25 mouse cellular contexts compared by ENCODE assay signal in genomic region chr7:133729351-133729750, GRCm38 (mm10). TPM values are rescaled to one million over a fixed set of nuclear protein-coding genes. Genes with fewer than 3 reads are reported as not detected.
DNase-seq lines count a peak whose midpoint lies in the region; ATAC-seq and TF ChIP-seq lines count a peak whose summit lies in the region.
"Had no signal": no experiment of that assay in that cellular context is flagged by ENCODE, and none has a peak within 500 bp of the region (broad histone marks: within the 10 kb centered on the region; RNA-seq: fewer than 3 reads in every experiment).

No protein-coding gene starts in this region.

- H3K9ac ChIP-seq in forebrain, postnatal 0 days, result no peak overlapping the region
- no peak overlapping the region for H3K9ac ChIP-seq in forebrain, embryonic 11.5 days (ENCODE audit: low read length)
- no peak overlapping the region for H3K9ac ChIP-seq in lung, postnatal 0 days (replicated peaks; ENCODE audit: low read depth)
- H3K9ac ChIP-seq: embryonic facial prominence, embryonic 13.5 days; stomach, embryonic 15.5 days had no signal

- no peak for TF ChIP-seq EP300 in lung, postnatal 0 days (IDR thresholded peaks at IDR 0.05)

- H3K27me3 ChIP-seq in forebrain, postnatal 0 days (ENCODE audit: insufficient read depth, low read length), result no peaks in the 10 kb centered on the region
- H3K27me3 ChIP-seq in forebrain, embryonic 11.5 days (ENCODE audit: control insufficient read depth, insufficient read depth, low read length), result no peaks in the 10 kb centered on the region
- no peaks in the 10 kb centered on the region for H3K27me3 ChIP-seq in lung, postnatal 0 days (replicated peaks; ENCODE audit: insufficient read depth, low read length)
- H3K27me3 ChIP-seq: embryonic facial prominence, embryonic 13.5 days; stomach, embryonic 15.5 days had no signal

- no peaks in the 10 kb centered on the region for H3K9me3 ChIP-seq in forebrain, postnatal 0 days (ENCODE audit: low read length)
- no peaks in the 10 kb centered on the region for H3K9me3 ChIP-seq in forebrain, embryonic 11.5 days (ENCODE audit: control insufficient read depth, low read length)
- H3K9me3 ChIP-seq in lung, postnatal 0 days (ENCODE audit: low read length), result no peaks in the 10 kb centered on the region
- H3K9me3 ChIP-seq: embryonic facial prominence, embryonic 13.5 days; stomach, embryonic 15.5 days had no signal

- TF ChIP-seq CTCF in forebrain, postnatal 0 days (IDR thresholded peaks at IDR 0.05; ENCODE audit: low read depth), result no peak
- TF ChIP-seq CTCF in layer of hippocampus, adult 2 months (conservative IDR thresholded peaks at IDR 0.05), result no peak
- no peak for TF ChIP-seq CTCF in lung, postnatal 0 days (IDR thresholded peaks at IDR 0.05)

- ATAC-seq in forebrain, postnatal 0 days, result peak; percentile 50
- no peak for ATAC-seq in forebrain, embryonic 11.5 days (replicated peaks; ENCODE audit: low FRiP score)
- ATAC-seq in lung, postnatal 0 days, result no peak
- ATAC-seq: midbrain, embryonic 16.5 days had no signal

- WGBS in forebrain, postnatal 0 days, result 64% methylated on average over 5 of the region's 5 CpGs
- 80% methylated on average over 5 of the region's 5 CpGs for WGBS in forebrain, embryonic 11.5 days
- WGBS in lung, postnatal 0 days, result 83% methylated on average over 5 of the region's 5 CpGs

- peak; percentile 31 for DNase-seq in forebrain, postnatal 0 days
- no peak for DNase-seq in forebrain, embryonic 11.5 days (ENCODE audit: low spot score)
- DNase-seq in layer of hippocampus, adult 2 months (ENCODE audit: low spot score in 2 of 2), result peak in 1 of 2 experiments; percentile 37
- DNase-seq in layer of hippocampus, adult 9-10 months (ENCODE audit: low spot score), result no peak
- peak; percentile 34 for DNase-seq in cerebellum, adult 8-10 months
- DNase-seq in lung, postnatal 0 days (ENCODE audit: low spot score), result no peak
- no peak for DNase-seq in gastrocnemius, postnatal 25 days
- DNase-seq: adrenal gland, postnatal 25 days; B cell, adult 2 months; gastrocnemius, postnatal 10 days; kidney, adult 11 months; lung, adult 18-20 months; lung, postnatal 36 days; right cerebral cortex, postnatal 25 days; thymus, adult 18-20 months; thymus, postnatal 4 days had no signal

- H3K27ac ChIP-seq in forebrain, postnatal 0 days (ENCODE audit: low read depth, low read length), result no peak overlapping the region
- no peak overlapping the region for H3K27ac ChIP-seq in forebrain, embryonic 11.5 days (ENCODE audit: low read depth, low read length)
- H3K27ac ChIP-seq in layer of hippocampus, adult 2 months, result peak overlapping the region; percentile 48
- no peak overlapping the region for H3K27ac ChIP-seq in lung, postnatal 0 days (ENCODE audit: low read length)
- H3K27ac ChIP-seq: embryonic facial prominence, embryonic 13.5 days; kidney, postnatal 0 days; stomach, embryonic 15.5 days had no signal

- peaks cover 17% of the 10 kb centered on the region for H3K36me3 ChIP-seq in forebrain, postnatal 0 days (ENCODE audit: insufficient read depth)
- H3K36me3 ChIP-seq in forebrain, embryonic 11.5 days (ENCODE audit: control insufficient read depth, insufficient read depth, low read length), result peaks cover 2% of the 10 kb centered on the region; the same call in 1 of the 2 replicates
- H3K36me3 ChIP-seq in lung, postnatal 0 days (ENCODE audit: insufficient read depth, low read length), result peaks cover 3% of the 10 kb centered on the region; the same call in 1 of the 2 replicates

- no peaks in the 10 kb centered on the region for H3K4me1 ChIP-seq in forebrain, postnatal 0 days (ENCODE audit: insufficient read depth)
- H3K4me1 ChIP-seq in forebrain, embryonic 11.5 days (replicated peaks; ENCODE audit: control insufficient read depth, insufficient read depth, low read length), result no peaks in the 10 kb centered on the region
- H3K4me1 ChIP-seq in lung, postnatal 0 days (ENCODE audit: insufficient read depth, low read depth, low read length), result no peaks in the 10 kb centered on the region
- H3K4me1 ChIP-seq: embryonic facial prominence, embryonic 13.5 days; stomach, embryonic 15.5 days had no signal

- H3K4me3 ChIP-seq in forebrain, postnatal 0 days (ENCODE audit: low read depth, low read length), result no peak overlapping the region
- no peak overlapping the region for H3K4me3 ChIP-seq in forebrain, embryonic 11.5 days (ENCODE audit: low read depth, low read length)
- H3K4me3 ChIP-seq in layer of hippocampus, adult 2 months, result no peak overlapping the region
- H3K4me3 ChIP-seq in lung, postnatal 0 days (ENCODE audit: low read depth, low read length), result no peak overlapping the region
- H3K4me3 ChIP-seq: embryonic facial prominence, embryonic 13.5 days; stomach, embryonic 15.5 days had no signal

- no peak overlapping the region for H3K4me2 ChIP-seq in forebrain, postnatal 0 days (ENCODE audit: low read depth)
- H3K4me2 ChIP-seq in forebrain, embryonic 11.5 days (ENCODE audit: low read depth, low read length, severe bottlenecking), result no peak overlapping the region
- no peak overlapping the region for H3K4me2 ChIP-seq in lung, postnatal 0 days (replicated peaks; ENCODE audit: low read depth, low read length)
- H3K4me2 ChIP-seq: embryonic facial prominence, embryonic 13.5 days; liver, embryonic 11.5 days; stomach, embryonic 15.5 days had no signal

RNA-seq across cellular contexts. Expression of gene Uros, which starts 19.5 kb away (rescaled TPM):
- 35.7 and 38.2 TPM in 2 replicates for total RNA-seq in forebrain, postnatal 0 days (2014; rRNA removed)
- 38.7 and 42.0 TPM in 2 replicates for polyA plus RNA-seq in forebrain, postnatal 0 days (2015; fragmentation: Nextera tagmentation; extraction: Ambion mirVana)
- 37.6 and 39.0 TPM in 2 replicates for polyA plus RNA-seq in forebrain, embryonic 11.5 days (2014; fragmentation: Nextera tagmentation; extraction: Ambion mirVana)
- total RNA-seq in layer of hippocampus, adult 2 months (2021), result 10 to 100 TPM; 17.7 to 21.3 TPM
- 12.9 and 18.3 TPM in 2 replicates for polyA plus RNA-seq in lung, postnatal 0 days (2015; fragmentation: Nextera tagmentation; extraction: Ambion mirVana)
- 10 to 100 TPM; 13.9 to 14.3 TPM for total RNA-seq in gastrocnemius, postnatal 25 days (2021)

RNA-seq across cellular contexts. Expression of gene Bccip, which starts 20.2 kb away (rescaled TPM):
- total RNA-seq in forebrain, postnatal 0 days (2014; rRNA removed), result 31.8 and 40.7 TPM in 2 replicates
- 100.0 and 102 TPM in 2 replicates for polyA plus RNA-seq in forebrain, postnatal 0 days (2015; fragmentation: Nextera tagmentation; extraction: Ambion mirVana)
- polyA plus RNA-seq in forebrain, embryonic 11.5 days (2014; fragmentation: Nextera tagmentation; extraction: Ambion mirVana), result 171 and 180 TPM in 2 replicates
- total RNA-seq in layer of hippocampus, adult 2 months (2021), result 10 to 100 TPM; 68.7 to 69.9 TPM
- polyA plus RNA-seq in lung, postnatal 0 days (2015; fragmentation: Nextera tagmentation; extraction: Ambion mirVana), result 90.8 TPM in 2 replicates
- 10 to 100 TPM; 55.7 to 62.8 TPM for total RNA-seq in gastrocnemius, postnatal 25 days (2021)

RNA-seq across cellular contexts. Expression of gene Fank1, which starts 47.3 kb away (rescaled TPM):
- total RNA-seq in forebrain, postnatal 0 days (2014; rRNA removed), result 4.5 and 5.1 TPM in 2 replicates
- polyA plus RNA-seq in forebrain, postnatal 0 days (2015; fragmentation: Nextera tagmentation; extraction: Ambion mirVana), result 5.2 and 9.0 TPM in 2 replicates
- polyA plus RNA-seq in forebrain, embryonic 11.5 days (2014; fragmentation: Nextera tagmentation; extraction: Ambion mirVana), result 1.5 and 1.7 TPM in 2 replicates
- total RNA-seq in layer of hippocampus, adult 2 months (2021), result 1 to 10 TPM; 2.0 to 2.5 TPM
- polyA plus RNA-seq in lung, postnatal 0 days (2015; fragmentation: Nextera tagmentation; extraction: Ambion mirVana), result 6.8 and 6.9 TPM in 2 replicates
- not detected for total RNA-seq in gastrocnemius, postnatal 25 days (2021)
- total RNA-seq: heart, adult 8-10 months; hematopoietic stem cell, adult 5-6 weeks; neutrophil, adult 5-6 weeks had no signal
- polyA plus RNA-seq: liver, embryonic 11.5 days; spleen, adult 2 months had no signal

RNA-seq across cellular contexts. Expression of gene Mmp21, which starts 49.5 kb away (rescaled TPM):
- total RNA-seq in forebrain, postnatal 0 days (2014; rRNA removed), result 0.23 TPM in 1 of 2 replicates, not detected in the other
- polyA plus RNA-seq in forebrain, postnatal 0 days (2015; fragmentation: Nextera tagmentation; extraction: Ambion mirVana), result not detected in 2 replicates
- not detected in 2 replicates for polyA plus RNA-seq in forebrain, embryonic 11.5 days (2014; fragmentation: Nextera tagmentation; extraction: Ambion mirVana)
- under 1 TPM; 0.12 to 0.41 TPM for total RNA-seq in layer of hippocampus, adult 2 months (2021)
- 0.14 TPM in 1 of 2 replicates, not detected in the other for polyA plus RNA-seq in lung, postnatal 0 days (2015; fragmentation: Nextera tagmentation; extraction: Ambion mirVana)
- total RNA-seq in gastrocnemius, postnatal 25 days (2021), result not detected
- total RNA-seq: adrenal gland, postnatal 25 days; gastrocnemius, postnatal 10 days; heart, adult 8-10 months; hematopoietic stem cell, adult 5-6 weeks; neutrophil, adult 5-6 weeks had no signal
- polyA plus RNA-seq: embryonic facial prominence, embryonic 13.5 days; kidney, postnatal 0 days; liver, embryonic 11.5 days; midbrain, embryonic 16.5 days; stomach, embryonic 15.5 days had no signal

RNA-seq across cellular contexts. Expression of gene Dhx32, which starts 53.2 kb away (rescaled TPM):
- 38.2 and 47.5 TPM in 2 replicates for total RNA-seq in forebrain, postnatal 0 days (2014; rRNA removed)
- 43.7 and 53.2 TPM in 2 replicates for polyA plus RNA-seq in forebrain, postnatal 0 days (2015; fragmentation: Nextera tagmentation; extraction: Ambion mirVana)
- polyA plus RNA-seq in forebrain, embryonic 11.5 days (2014; fragmentation: Nextera tagmentation; extraction: Ambion mirVana), result 75.4 and 78.6 TPM in 2 replicates
- 10 to 100 TPM; 36.5 to 39.2 TPM for total RNA-seq in layer of hippocampus, adult 2 months (2021)
- polyA plus RNA-seq in lung, postnatal 0 days (2015; fragmentation: Nextera tagmentation; extraction: Ambion mirVana), result 22.0 and 25.1 TPM in 2 replicates
- total RNA-seq in gastrocnemius, postnatal 25 days (2021), result 10 to 100 TPM; 28.0 to 38.2 TPM

Comparison
In these comparisons a context has a peak if more than half of its experiments do, and no peak if none do; other contexts are left out.
1. DNase-seq: peak in forebrain, postnatal 0 days (single experiment) and cerebellum, adult 8-10 months (single experiment); none in forebrain, embryonic 11.5 days (single experiment), layer of hippocampus, adult 9-10 months (single experiment), lung, postnatal 0 days (single experiment) and gastrocnemius, postnatal 25 days (single experiment).